Mouse (Mus musculus): ENCODE data around the gene 7530416G11Rik. TPM values are rescaled to one million over a fixed set of nuclear protein-coding genes. Genes with fewer than 3 reads are reported as not detected.

7530416G11Rik gene
- polyA plus RNA-seq, 1 experiment from 2014 or later = not detected

Other genes starting within 250 kb of the 7530416G11Rik start
- 349 and 385 TPM in 2 replicates for gene Atxn10, start 167.0 kb downstream of the 7530416G11Rik start, polyA plus RNA-seq (2016; fragmentation: Nextera tagmentation; extraction: Ambion mirVana)
- 52.3 and 127 TPM in 2 replicates for gene Wnt7b, start 79.2 kb upstream of the 7530416G11Rik start, polyA plus RNA-seq (2016; fragmentation: Nextera tagmentation; extraction: Ambion mirVana)
- gene Ppara, start 231.8 kb upstream of the 7530416G11Rik start, polyA plus RNA-seq (2016; fragmentation: Nextera tagmentation; extraction: Ambion mirVana) = 0.24 and 0.62 TPM in 2 replicates